Mouse (Mus musculus) heart, embryonic 11.5 days (tissue): ENCODE data around the gene Camkk1. TPM values are rescaled to one million over a fixed set of nuclear protein-coding genes. Genes with fewer than 3 reads are reported as not detected.

Source experiments
- ATAC-seq: fragments of 200-750 bp; cut with Nextera tagmentation; replicated peaks from 2 replicates; pipeline ENCODE4 v1.8.0; 2017; ENCODE audit warnings: moderate library complexity; ENCODE audit not compliant: insufficient number of reproducible peaks, low FRiP score, low TSS enrichment
- H3K27ac ChIP-seq: fragments of 300-500 bp; sonication (generic); 2 replicates; pipeline ENCODE4 v1.5.1; 2014; ENCODE audit warnings: mild to moderate bottlenecking, low read depth, low read length
- H3K27me3 ChIP-seq: fragments of 300-500 bp; sonication (generic); 2 replicates; pipeline ENCODE4 v1.6.1; 2014; ENCODE audit warnings: mild to moderate bottlenecking, low read length, mixed read lengths; ENCODE audit not compliant: control insufficient read depth, insufficient read depth
- H3K36me3 ChIP-seq: fragments of 300-500 bp; sonication (generic); 2 replicates; pipeline ENCODE4 v1.6.1; 2014; ENCODE audit warnings: mild to moderate bottlenecking, low read length, moderate library complexity, mixed read lengths; ENCODE audit not compliant: control insufficient read depth, insufficient read depth
- H3K4me1 ChIP-seq: fragments of 300-500 bp; sonication (generic); 2 replicates; pipeline ENCODE4 v1.6.1; 2014; ENCODE audit warnings: low read length; ENCODE audit not compliant: control insufficient read depth, insufficient read depth
- H3K4me2 ChIP-seq: fragments of 300-500 bp; sonication (generic); 2 replicates; pipeline ENCODE4 v1.6.1; 2014; ENCODE audit warnings: mild to moderate bottlenecking, moderate library complexity
- H3K4me3 ChIP-seq: fragments of 300-500 bp; sonication (generic); 2 replicates; pipeline ENCODE4 v1.5.1; 2014; ENCODE audit warnings: low read depth, low read length
- H3K9ac ChIP-seq: fragments of 300-500 bp; sonication (generic); 2 replicates; pipeline ENCODE4 v1.6.1; 2014; ENCODE audit warnings: mild to moderate bottlenecking, low read depth, low read length, moderate library complexity
- H3K9me3 ChIP-seq: fragments of 300-500 bp; sonication (generic); replicated peaks from 2 replicates; pipeline ENCODE4 v1.6.1; 2016; ENCODE audit warnings: low read length; ENCODE audit not compliant: control insufficient read depth
- WGBS: fragments of 180-500 bp; shearing (Covaris S2); extraction: QIAGEN DNeasy Blood & Tissue Kit; methylation state at CpG from one replicate; pipeline ENCODE4 v1.1.7; 2014; ENCODE audit not compliant: insufficient replicate concordance; 5-methylcytosine and 5-hydroxymethylcytosine counted together
- polyA plus RNA-seq: library from polyadenylated mRNA; unstranded; fragments of >200 nt; fragmentation: Nextera tagmentation; extraction: Ambion mirVana; gene quantifications from 2 replicates; pipeline ENCODE4 v1.2.1, GENCODE M21; 2014

Gene Camkk1
- polyA plus RNA-seq, 1 experiment from 2014 or later: 1.3 TPM

DNA sequence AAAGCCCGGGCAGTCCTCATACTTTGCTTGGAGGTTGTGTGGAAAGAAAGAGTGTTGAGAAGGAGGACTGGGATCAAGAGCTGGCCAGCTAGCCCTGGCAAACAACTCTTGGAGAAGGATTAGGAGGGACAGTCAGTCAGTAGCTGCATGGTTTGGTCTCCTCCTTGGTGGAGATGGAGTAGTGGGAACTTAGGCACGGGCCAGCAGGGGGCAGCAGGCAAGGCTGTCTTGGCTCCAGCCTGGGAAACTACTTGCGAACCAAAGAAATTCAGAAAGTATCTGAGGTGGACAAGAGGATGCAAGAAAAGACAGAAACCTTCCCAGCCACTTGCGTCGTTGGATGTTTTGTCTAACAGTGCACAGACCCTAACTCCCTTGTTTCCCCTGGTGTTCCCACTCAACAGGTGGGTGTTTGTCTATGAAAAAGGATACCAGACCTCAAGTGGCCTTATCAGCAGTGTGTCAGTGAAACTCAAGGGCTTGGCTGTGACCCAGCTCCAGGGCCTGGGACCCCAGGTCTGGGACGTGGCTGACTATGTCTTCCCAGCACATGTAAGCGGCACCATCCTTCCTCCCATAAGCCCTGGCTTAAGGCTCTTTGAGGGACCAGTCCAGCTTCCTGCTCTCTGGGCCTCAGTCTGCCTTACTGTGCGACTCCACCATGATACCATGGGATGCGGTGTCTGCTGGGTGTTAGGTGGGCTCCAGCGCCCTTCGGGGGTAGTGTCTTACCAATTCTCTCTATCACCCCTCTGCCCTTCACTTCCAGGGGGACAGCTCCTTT lies 10.9 kb upstream of the Camkk1 start:
- no peak for ATAC-seq
- WGBS: 49% methylated on average over 11 of the region's 11 CpGs

GRCm38 (mm10) chr11:73008826-73009225 lies 10.0 kb upstream of the Camkk1 start:
- ATAC-seq: no peak

More for the DNA sequence above, 10.9 kb upstream of the Camkk1 start:
- H3K27ac ChIP-seq: no peak overlapping the region
- H3K4me3 ChIP-seq: no peak overlapping the region
- no peak overlapping the region for H3K9ac ChIP-seq
- peaks cover 22% of the 10 kb centered on the region; the same call in 1 of the 2 replicates for H3K27me3 ChIP-seq
- peaks cover 6% of the 10 kb centered on the region; the same call in 1 of the 2 replicates for H3K4me1 ChIP-seq
- no peak overlapping the region for H3K4me2 ChIP-seq
- no peaks in the 10 kb centered on the region for H3K9me3 ChIP-seq
- no peaks in the 10 kb centered on the region for H3K36me3 ChIP-seq

GRCm38 (mm10) chr11:73009531-73010274 lies 9.1 kb upstream of the Camkk1 start:
- H3K27me3 ChIP-seq: peaks cover 22% of the 10 kb centered on the region; the same call in 1 of the 2 replicates
- WGBS: 53% methylated on average over 13 of the region's 13 CpGs
- H3K9ac ChIP-seq: no peak overlapping the region
- ATAC-seq: no peak
- H3K4me3 ChIP-seq: no peak overlapping the region
- H3K36me3 ChIP-seq: no peaks in the 10 kb centered on the region
- H3K27ac ChIP-seq: no peak overlapping the region
- H3K4me2 ChIP-seq: no peak overlapping the region
- peaks cover 6% of the 10 kb centered on the region; the same call in 1 of the 2 replicates for H3K4me1 ChIP-seq
- no peaks in the 10 kb centered on the region for H3K9me3 ChIP-seq

More at GRCm38 (mm10) chr11:73008826-73009225, 10.0 kb upstream of the Camkk1 start:
- H3K4me3 ChIP-seq: no peak overlapping the region
- H3K4me2 ChIP-seq: no peak overlapping the region
- peaks cover 6% of the 10 kb centered on the region; the same call in 1 of the 2 replicates for H3K4me1 ChIP-seq
- no peak overlapping the region for H3K27ac ChIP-seq
- H3K36me3 ChIP-seq: no peaks in the 10 kb centered on the region
- no peak overlapping the region for H3K9ac ChIP-seq
- peaks cover 22% of the 10 kb centered on the region; the same call in 1 of the 2 replicates for H3K27me3 ChIP-seq
- WGBS: 64% methylated on average over 2 of the region's 2 CpGs
- no peaks in the 10 kb centered on the region for H3K9me3 ChIP-seq

DNA sequence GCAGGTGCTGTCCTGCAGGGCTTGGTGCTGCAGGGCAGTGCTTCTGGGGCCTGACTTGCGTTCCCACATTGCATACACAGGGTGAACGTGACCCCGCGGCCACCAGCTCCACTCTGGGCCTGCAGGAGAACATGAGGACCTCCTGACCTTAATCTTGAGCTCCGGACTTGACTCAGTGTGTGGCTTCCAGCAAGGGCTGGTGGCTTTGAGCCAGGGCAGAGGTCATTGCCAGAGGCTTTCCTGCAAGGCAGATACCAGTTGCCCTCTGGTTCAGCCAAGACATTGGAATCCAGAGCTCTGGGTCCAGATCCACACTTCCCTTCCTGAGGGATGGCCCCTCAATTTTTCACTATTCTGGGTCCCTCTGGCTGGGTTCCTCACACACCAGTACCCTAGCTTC lies 4.8 kb upstream of the Camkk1 start:
- Histone ChIP-seq H3K9me3 (no peaks in the 10 kb centered on the region), H3K4me3 (no peak overlapping the region), H3K27ac (no peak overlapping the region), H3K9ac (no peak overlapping the region), H3K36me3 (no peaks in the 10 kb centered on the region), H3K4me1 (peaks cover 3% of the 10 kb centered on the region), H3K4me2 (no peak overlapping the region), H3K27me3 (peaks cover 30% of the 10 kb centered on the region)
- 78% methylated on average over 5 of the region's 5 CpGs for WGBS
- ATAC-seq: no peak

DNA sequence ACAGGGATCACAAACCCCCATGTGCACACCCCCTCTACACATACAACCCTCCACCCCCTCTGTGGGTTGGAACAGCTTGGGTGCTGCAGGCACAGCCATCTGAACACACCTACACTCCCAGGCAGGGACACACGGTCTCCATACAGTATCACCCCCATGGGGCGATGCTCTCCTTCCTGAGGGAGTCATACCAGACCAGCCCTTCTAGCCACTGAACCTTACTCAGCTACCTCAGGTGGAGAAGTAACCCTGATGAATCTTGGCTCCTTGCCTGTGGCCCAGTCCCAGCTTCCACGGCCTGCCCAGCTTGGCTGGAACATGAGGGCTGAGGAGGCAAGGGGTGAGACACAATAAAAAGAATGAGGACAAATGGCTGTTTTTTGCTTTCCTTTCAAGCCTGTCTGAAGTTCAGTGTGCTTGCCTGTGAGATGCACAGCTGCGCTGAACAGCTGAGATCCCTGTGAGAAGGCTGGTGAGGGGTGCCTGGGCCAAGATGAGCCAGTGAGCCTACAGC lies 3.9 kb upstream of the Camkk1 start:
- H3K36me3 ChIP-seq: no peaks in the 10 kb centered on the region
- no peak overlapping the region for H3K27ac ChIP-seq
- 80% methylated on average over 4 of the region's 4 CpGs for WGBS
- no peak overlapping the region for H3K4me2 ChIP-seq
- H3K9ac ChIP-seq: no peak overlapping the region
- peaks cover 6% of the 10 kb centered on the region for H3K4me1 ChIP-seq
- H3K9me3 ChIP-seq: no peaks in the 10 kb centered on the region
- ATAC-seq: no peak
- H3K4me3 ChIP-seq: no peak overlapping the region
- peaks cover 30% of the 10 kb centered on the region for H3K27me3 ChIP-seq

GRCm38 (mm10) chr11:73015391-73016102 lies 3.3 kb upstream of the Camkk1 start:
- Histone ChIP-seq H3K4me3 (no peak overlapping the region), H3K9ac (no peak overlapping the region), H3K9me3 (no peaks in the 10 kb centered on the region), H3K4me1 (peaks cover 6% of the 10 kb centered on the region), H3K4me2 (no peak overlapping the region), H3K27me3 (peaks cover 31% of the 10 kb centered on the region), H3K27ac (no peak overlapping the region), H3K36me3 (no peaks in the 10 kb centered on the region)
- ATAC-seq: no peak
- WGBS: 66% methylated on average over 5 of the region's 5 CpGs

DNA sequence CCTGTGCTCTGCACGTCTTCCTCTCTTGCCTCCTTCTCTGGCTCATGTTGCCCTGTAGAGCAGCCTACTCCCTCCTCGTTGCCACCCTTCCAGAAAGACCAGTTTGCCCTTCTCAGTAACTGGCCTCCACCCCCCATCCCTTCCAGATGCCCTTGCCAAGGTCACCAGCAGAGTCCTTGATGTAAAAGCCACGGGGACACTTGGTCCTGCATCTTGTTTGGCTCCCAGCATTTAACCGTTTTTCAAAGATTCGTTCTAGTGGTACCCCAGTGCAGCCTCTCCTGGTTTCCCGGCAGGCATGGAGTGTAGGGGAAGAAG lies 2.7 kb upstream of the Camkk1 start:
- Histone ChIP-seq H3K4me3 (no peak overlapping the region), H3K36me3 (no peaks in the 10 kb centered on the region), H3K27me3 (peaks cover 32% of the 10 kb centered on the region), H3K9me3 (no peaks in the 10 kb centered on the region), H3K4me2 (no peak overlapping the region), H3K27ac (no peak overlapping the region), H3K4me1 (peaks cover 6% of the 10 kb centered on the region), H3K9ac (no peak overlapping the region)
- no peak for ATAC-seq
- 70% methylated on average over 6 of the region's 6 CpGs for WGBS

DNA sequence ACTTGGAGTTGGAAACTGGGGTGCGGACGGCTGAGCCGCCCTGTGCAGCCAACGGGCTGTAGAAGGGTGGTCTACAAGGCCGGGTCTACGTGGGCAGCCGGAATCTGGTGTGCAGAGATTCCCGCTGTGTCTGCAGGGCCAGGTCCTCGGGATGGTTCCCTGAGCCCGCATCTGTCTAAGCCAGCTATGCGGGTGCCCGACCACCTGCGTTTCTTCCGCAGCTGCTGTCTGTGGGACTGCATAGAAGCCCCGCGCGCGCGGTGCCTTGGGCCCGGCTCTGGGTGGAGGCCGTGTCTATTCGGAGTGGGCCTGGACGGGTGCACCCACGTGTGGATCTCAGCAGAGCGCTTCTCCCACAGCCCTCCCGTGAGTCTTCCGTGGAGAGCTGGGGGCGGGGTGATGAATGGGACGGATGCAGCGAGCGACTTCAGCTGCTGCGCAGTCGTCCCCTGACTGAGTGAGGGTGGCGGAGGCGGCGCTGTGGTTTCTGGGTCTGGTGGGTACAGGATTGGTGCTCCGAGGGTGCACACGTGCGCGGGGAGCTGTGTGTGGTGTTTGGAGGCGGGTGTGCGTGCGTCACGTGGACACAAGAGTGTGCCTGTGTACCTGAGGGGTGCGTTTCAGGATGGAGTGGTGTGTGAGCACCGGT lies 463 bp downstream of the Camkk1 start:
- Histone ChIP-seq H3K4me3 (peak overlapping the region; percentile 54), H3K9me3 (no peaks in the 10 kb centered on the region), H3K36me3 (no peaks in the 10 kb centered on the region), H3K27ac (no peak overlapping the region), H3K4me2 (peak overlapping the region; percentile 98), H3K4me1 (peaks cover 11% of the 10 kb centered on the region), H3K27me3 (peaks cover 42% of the 10 kb centered on the region), H3K9ac (peak overlapping the region; percentile 70)
- 2% methylated on average over 46 of the region's 46 CpGs for WGBS
- ATAC-seq: peak; percentile 31
